Mouse (Mus musculus) brain, embryonic 14.5 days (tissue): ENCODE measurements around the gene Plekhn1.

Source experiments
- CTCF ChIP-seq: fragments of 200-500 bp; IDR thresholded peaks from 2 replicates; pipeline ENCODE4 v1.5.1; 2012; ENCODE audit warnings: inconsistent platforms, mild to moderate bottlenecking, moderate library complexity, borderline replicate concordance; ENCODE audit not compliant: insufficient read depth, insufficient read length; ENCODE audit errors: extremely low read depth
- POLR2A ChIP-seq: fragments of 200-500 bp; IDR thresholded peaks from 2 replicates; pipeline ENCODE4 v1.6.1; 2012; ENCODE audit warnings: mild to moderate bottlenecking, inconsistent platforms, borderline replicate concordance; ENCODE audit not compliant: poor library complexity, insufficient read depth, insufficient read length, severe bottlenecking; ENCODE audit errors: extremely low read depth

DNA sequence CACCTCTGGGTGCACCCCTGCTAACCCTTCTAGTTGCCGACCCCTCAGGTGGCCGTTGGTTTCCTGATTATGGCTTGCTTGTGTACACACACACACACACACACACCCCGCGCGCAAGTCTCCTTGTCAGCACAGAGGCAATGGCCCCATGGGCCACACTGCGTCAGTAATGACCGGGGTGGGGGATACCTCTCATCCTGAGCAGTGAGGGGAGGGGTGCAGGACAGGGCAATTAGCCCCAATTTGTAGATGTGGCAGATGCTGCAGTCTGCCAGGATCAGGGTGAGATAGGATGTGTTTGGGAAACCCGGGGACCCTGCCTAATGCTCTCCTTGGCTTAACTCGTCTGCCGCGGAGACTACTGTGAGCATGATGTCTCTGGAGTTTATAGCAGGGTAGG is 14.9 kb upstream of the Plekhn1 start:
- TF ChIP-seq POLR2A (no peak), CTCF (no peak)
